Mouse (Mus musculus): Measurements from ENCODE around the gene Bank1. TPM values are rescaled to one million over a fixed set of nuclear protein-coding genes. Genes with fewer than 3 reads are reported as not detected.

Gene Bank1
- polyA plus RNA-seq, 1 experiment, result not detected

GRCm38 (mm10) chr3:136039446-136039845, 286.4 kb downstream of the Bank1 start:
- Histone ChIP-seq H3K4me1 (ENCODE audit: control insufficient read depth, insufficient read depth, low read length) (no peaks in the 10 kb centered on the region), H3K27ac (ENCODE audit: insufficient read depth, low read length) (no peak overlapping the region)
- TF ChIP-seq CTCF (IDR thresholded peaks at IDR 0.05; ENCODE audit: borderline replicate concordance, insufficient read depth, low read length), result no peak
- no peak for TF ChIP-seq POLR2A (IDR thresholded peaks at IDR 0.05; ENCODE audit: low read depth, low read length)

DNA sequence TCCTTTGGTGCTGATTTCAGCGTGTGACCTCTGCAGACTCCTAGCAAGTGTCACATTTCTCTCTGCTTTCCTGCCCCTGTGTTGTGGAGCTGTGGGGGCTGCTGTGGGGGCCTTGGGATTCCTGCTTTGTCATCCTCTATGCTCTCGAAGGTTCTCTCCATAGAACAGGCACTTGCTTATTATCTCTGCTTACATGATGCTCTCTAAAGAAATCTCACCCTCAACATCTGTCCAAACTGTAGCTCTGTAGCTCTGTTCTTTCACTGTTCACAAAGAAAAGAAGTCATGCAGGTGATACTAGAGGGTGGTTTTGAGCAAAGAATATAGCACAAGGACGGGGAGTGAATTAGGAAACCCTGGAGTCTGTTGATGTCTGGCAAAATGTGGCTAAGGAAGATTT, 288.6 kb downstream of the Bank1 start:
- no peaks in the 10 kb centered on the region for H3K4me1 ChIP-seq (ENCODE audit: control insufficient read depth, insufficient read depth, low read length)
- TF ChIP-seq CTCF (IDR thresholded peaks at IDR 0.05; ENCODE audit: borderline replicate concordance, insufficient read depth, low read length) (no peak), POLR2A (IDR thresholded peaks at IDR 0.05; ENCODE audit: low read depth, low read length) (no peak)
- no peak overlapping the region for H3K4me3 ChIP-seq (ENCODE audit: insufficient read depth, low read length)
- H3K27ac ChIP-seq (ENCODE audit: insufficient read depth, low read length), result no peak overlapping the region

More at GRCm38 (mm10) chr3:136039446-136039845, 286.4 kb downstream of the Bank1 start:
- no peak overlapping the region for H3K4me3 ChIP-seq (ENCODE audit: insufficient read depth, low read length)

DNA sequence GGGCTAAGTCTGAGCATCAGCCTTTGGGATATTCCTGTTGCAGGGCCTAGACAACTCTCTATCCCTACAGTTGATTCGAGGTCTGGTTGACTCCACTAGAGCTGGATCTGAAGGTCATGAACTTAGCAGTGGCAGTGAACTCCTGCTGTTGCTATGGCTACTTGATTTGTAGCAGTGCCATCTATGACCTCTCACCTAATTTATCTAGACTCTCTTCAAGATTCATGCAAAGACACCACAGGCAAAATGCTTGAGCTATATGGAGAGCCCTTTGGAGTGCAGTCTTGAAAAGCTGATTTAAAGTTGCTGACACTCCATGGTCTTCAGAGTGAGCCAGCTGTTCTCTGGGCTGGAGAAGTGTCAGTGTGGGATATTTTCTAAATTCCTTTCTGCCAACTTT, 290.1 kb downstream of the Bank1 start:
- Histone ChIP-seq H3K27ac (ENCODE audit: insufficient read depth, low read length) (no peak overlapping the region), H3K4me1 (ENCODE audit: control insufficient read depth, insufficient read depth, low read length) (no peaks in the 10 kb centered on the region), H3K4me3 (ENCODE audit: insufficient read depth, low read length) (no peak overlapping the region)
- TF ChIP-seq CTCF (IDR thresholded peaks at IDR 0.05; ENCODE audit: borderline replicate concordance, insufficient read depth, low read length), result no peak
- TF ChIP-seq POLR2A (IDR thresholded peaks at IDR 0.05; ENCODE audit: low read depth, low read length), result no peak

DNA sequence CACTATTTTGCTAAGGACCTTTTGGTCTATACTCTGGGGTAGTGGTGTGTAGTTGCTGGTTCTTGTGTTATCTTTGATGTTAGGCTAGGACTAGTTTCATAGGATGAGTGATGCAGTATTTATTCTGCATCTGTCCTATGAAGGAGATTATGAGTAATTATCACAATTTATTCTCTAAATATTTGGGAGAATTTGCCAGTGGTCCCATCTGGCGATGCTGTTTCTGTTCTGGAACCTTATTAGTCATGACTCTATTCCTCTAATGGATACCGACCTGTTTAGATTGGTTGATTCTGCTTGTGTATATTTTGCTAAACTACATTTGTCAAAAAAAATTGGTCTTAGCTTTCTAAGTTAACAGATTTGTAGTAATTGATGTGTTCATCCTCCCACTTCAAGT, 301.0 kb downstream of the Bank1 start:
- Histone ChIP-seq H3K27ac (ENCODE audit: insufficient read depth, low read length) (no peak overlapping the region), H3K4me3 (ENCODE audit: insufficient read depth, low read length) (no peak overlapping the region)

GRCm38 (mm10) chr3:136017517-136017916, 308.3 kb downstream of the Bank1 start:
- Histone ChIP-seq H3K4me1 (ENCODE audit: control insufficient read depth, insufficient read depth, low read length) (no peaks in the 10 kb centered on the region), H3K27ac (ENCODE audit: insufficient read depth, low read length) (no peak overlapping the region), H3K4me3 (ENCODE audit: insufficient read depth, low read length) (no peak overlapping the region)
- TF ChIP-seq CTCF (IDR thresholded peaks at IDR 0.05; ENCODE audit: borderline replicate concordance, insufficient read depth, low read length) (no peak), POLR2A (IDR thresholded peaks at IDR 0.05; ENCODE audit: low read depth, low read length) (no peak)

More for the DNA sequence above, 301.0 kb downstream of the Bank1 start:
- TF ChIP-seq POLR2A (IDR thresholded peaks at IDR 0.05; ENCODE audit: low read depth, low read length) (no peak), CTCF (IDR thresholded peaks at IDR 0.05; ENCODE audit: borderline replicate concordance, insufficient read depth, low read length) (no peak)
- no peaks in the 10 kb centered on the region for H3K4me1 ChIP-seq (ENCODE audit: control insufficient read depth, insufficient read depth, low read length)

- peaks cover 3% of the 10 kb centered on the region; the same call in 1 of the 2 replicates for H3K4me1 ChIP-seq (ENCODE audit: control insufficient read depth, insufficient read depth, low read length)
- no peak overlapping the region for H3K27ac ChIP-seq (ENCODE audit: insufficient read depth, low read length)
- no peak overlapping the region for H3K4me3 ChIP-seq (ENCODE audit: insufficient read depth, low read length)
- no peak for TF ChIP-seq CTCF (IDR thresholded peaks at IDR 0.05; ENCODE audit: borderline replicate concordance, insufficient read depth, low read length)
- TF ChIP-seq POLR2A (IDR thresholded peaks at IDR 0.05; ENCODE audit: low read depth, low read length), result no peak
Observed at GRCm38 (mm10) chr3:136010616-136011015, 315.2 kb downstream of the Bank1 start.

- Histone ChIP-seq H3K27ac (ENCODE audit: insufficient read depth, low read length) (no peak overlapping the region), H3K4me1 (ENCODE audit: control insufficient read depth, insufficient read depth, low read length) (peaks cover 3% of the 10 kb centered on the region; the same call in 1 of the 2 replicates), H3K4me3 (ENCODE audit: insufficient read depth, low read length) (no peak overlapping the region)
- TF ChIP-seq CTCF (IDR thresholded peaks at IDR 0.05; ENCODE audit: borderline replicate concordance, insufficient read depth, low read length) (no peak), POLR2A (IDR thresholded peaks at IDR 0.05; ENCODE audit: low read depth, low read length) (no peak)
Observed at GRCm38 (mm10) chr3:136007846-136008245, 318.0 kb downstream of the Bank1 start.

- no peak overlapping the region for H3K27ac ChIP-seq (ENCODE audit: insufficient read depth, low read length)
- H3K4me3 ChIP-seq (ENCODE audit: insufficient read depth, low read length), result no peak overlapping the region
- peaks cover 3% of the 10 kb centered on the region; the same call in 1 of the 2 replicates for H3K4me1 ChIP-seq (ENCODE audit: control insufficient read depth, insufficient read depth, low read length)
- no peak for TF ChIP-seq CTCF (IDR thresholded peaks at IDR 0.05; ENCODE audit: borderline replicate concordance, insufficient read depth, low read length)
- no peak for TF ChIP-seq POLR2A (IDR thresholded peaks at IDR 0.05; ENCODE audit: low read depth, low read length)
Observed at GRCm38 (mm10) chr3:136007081-136007828, 318.6 kb downstream of the Bank1 start.
